Mouse (Mus musculus) neural tube, embryonic 13.5 days (tissue): ENCODE measurements at regions not wholly inside any gene's neighbourhood (a gene's known extent, or its start where the extent isn't known, plus 50 kb on each side); places are given as distances from the start of the nearest gene placed in this dataset.
A peak's percentile ranks its signal among the peaks of the same experiment; 100 is the strongest.

Source experiments
- ATAC-seq: fragments of 200-750 bp; cut with Nextera tagmentation; 2 replicates; pipeline ENCODE4 v1.8.0; 2017; ENCODE audit warnings: low read depth, mild to moderate bottlenecking, moderate TSS enrichment, moderate library complexity
- H3K27ac ChIP-seq: fragments of 300-500 bp; sonication (generic); replicated peaks from 2 replicates; pipeline ENCODE4 v1.5.1; 2015; ENCODE audit warnings: moderate library complexity, mild to moderate bottlenecking, inconsistent platforms
- H3K27me3 ChIP-seq: fragments of 300-500 bp; sonication (generic); 2 replicates; pipeline ENCODE4 v1.6.1; 2015; ENCODE audit warnings: mild to moderate bottlenecking, inconsistent platforms
- H3K36me3 ChIP-seq: fragments of 300-500 bp; sonication (generic); 2 replicates; pipeline ENCODE4 v1.6.1; 2015; ENCODE audit warnings: mild to moderate bottlenecking, inconsistent platforms
- H3K4me1 ChIP-seq: fragments of 300-500 bp; sonication (generic); replicated peaks from 2 replicates; pipeline ENCODE4 v1.6.1; 2015; ENCODE audit warnings: inconsistent platforms
- H3K4me2 ChIP-seq: fragments of 300-500 bp; sonication (generic); 2 replicates; pipeline ENCODE4 v1.6.1; 2015; ENCODE audit warnings: inconsistent platforms, mild to moderate bottlenecking, moderate library complexity
- H3K4me3 ChIP-seq: fragments of 300-500 bp; sonication (generic); 2 replicates; pipeline ENCODE4 v1.5.1; 2015; ENCODE audit warnings: mild to moderate bottlenecking, inconsistent platforms
- H3K9ac ChIP-seq: fragments of 300-500 bp; sonication (generic); 2 replicates; pipeline ENCODE4 v1.6.1; 2015; ENCODE audit warnings: moderate library complexity, mild to moderate bottlenecking, inconsistent platforms
- H3K9me3 ChIP-seq: fragments of 300-500 bp; sonication (generic); 2 replicates; pipeline ENCODE4 v1.6.1; 2016; ENCODE audit warnings: inconsistent platforms
- WGBS: fragments of 180-500 bp; shearing (Covaris S2); methylation state at CpG from one replicate; pipeline ENCODE4 v1.1.7; 2015; 5-methylcytosine and 5-hydroxymethylcytosine counted together

DNA sequence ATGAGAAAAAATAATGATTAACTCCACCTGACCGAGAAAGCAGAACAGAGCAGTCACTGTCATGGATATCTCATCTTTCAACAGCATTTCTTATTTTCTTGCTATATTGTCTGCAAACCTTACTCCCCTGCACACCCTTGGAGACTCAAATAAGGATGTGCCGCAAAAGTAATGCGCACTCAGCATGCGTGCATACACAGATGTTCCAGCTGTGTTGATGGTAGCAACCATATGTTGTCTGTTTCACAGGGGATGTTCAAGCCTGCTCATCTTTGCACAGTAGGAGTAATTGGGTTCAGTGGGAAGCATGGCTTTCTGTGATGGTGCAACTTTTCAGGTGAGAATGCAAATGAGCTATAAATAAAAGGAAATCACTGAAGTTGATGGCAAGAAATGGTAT is 1182.9 kb upstream of the Manea start:
- Histone ChIP-seq H3K4me3 (no peak overlapping the region), H3K27ac (no peak overlapping the region), H3K9me3 (no peaks in the 10 kb centered on the region), H3K27me3 (no peaks in the 10 kb centered on the region), H3K4me2 (no peak overlapping the region), H3K4me1 (no peaks in the 10 kb centered on the region), H3K9ac (no peak overlapping the region), H3K36me3 (no peaks in the 10 kb centered on the region)
- 75% methylated on average over 4 of the region's 4 CpGs for WGBS
- ATAC-seq: no peak

DNA sequence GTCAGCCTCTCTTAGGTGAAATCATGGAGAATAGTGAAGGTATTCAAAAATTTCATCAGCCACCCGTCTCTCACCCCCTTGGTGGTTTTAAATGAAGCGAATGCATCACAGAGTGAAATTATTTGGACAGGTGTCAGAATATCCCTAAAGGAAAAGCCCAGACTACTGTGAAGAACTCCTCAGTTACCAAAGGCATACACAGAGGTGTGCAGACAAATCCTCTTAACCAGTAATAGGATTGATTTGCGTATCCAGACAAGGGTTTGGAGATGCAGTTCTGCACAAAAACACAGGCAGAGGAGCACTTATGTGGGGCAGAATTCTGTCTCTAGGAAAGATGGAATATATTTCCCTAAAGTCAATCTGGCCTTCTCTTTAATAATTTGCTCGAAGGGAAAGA is 1173.6 kb upstream of the Manea start:
- Histone ChIP-seq H3K9ac (no peak overlapping the region), H3K36me3 (no peaks in the 10 kb centered on the region), H3K27ac (no peak overlapping the region), H3K4me2 (no peak overlapping the region), H3K4me1 (no peaks in the 10 kb centered on the region), H3K4me3 (no peak overlapping the region), H3K27me3 (no peaks in the 10 kb centered on the region), H3K9me3 (no peaks in the 10 kb centered on the region)
- no peak for ATAC-seq
- WGBS: 90% methylated on average over 4 of the region's 4 CpGs

DNA sequence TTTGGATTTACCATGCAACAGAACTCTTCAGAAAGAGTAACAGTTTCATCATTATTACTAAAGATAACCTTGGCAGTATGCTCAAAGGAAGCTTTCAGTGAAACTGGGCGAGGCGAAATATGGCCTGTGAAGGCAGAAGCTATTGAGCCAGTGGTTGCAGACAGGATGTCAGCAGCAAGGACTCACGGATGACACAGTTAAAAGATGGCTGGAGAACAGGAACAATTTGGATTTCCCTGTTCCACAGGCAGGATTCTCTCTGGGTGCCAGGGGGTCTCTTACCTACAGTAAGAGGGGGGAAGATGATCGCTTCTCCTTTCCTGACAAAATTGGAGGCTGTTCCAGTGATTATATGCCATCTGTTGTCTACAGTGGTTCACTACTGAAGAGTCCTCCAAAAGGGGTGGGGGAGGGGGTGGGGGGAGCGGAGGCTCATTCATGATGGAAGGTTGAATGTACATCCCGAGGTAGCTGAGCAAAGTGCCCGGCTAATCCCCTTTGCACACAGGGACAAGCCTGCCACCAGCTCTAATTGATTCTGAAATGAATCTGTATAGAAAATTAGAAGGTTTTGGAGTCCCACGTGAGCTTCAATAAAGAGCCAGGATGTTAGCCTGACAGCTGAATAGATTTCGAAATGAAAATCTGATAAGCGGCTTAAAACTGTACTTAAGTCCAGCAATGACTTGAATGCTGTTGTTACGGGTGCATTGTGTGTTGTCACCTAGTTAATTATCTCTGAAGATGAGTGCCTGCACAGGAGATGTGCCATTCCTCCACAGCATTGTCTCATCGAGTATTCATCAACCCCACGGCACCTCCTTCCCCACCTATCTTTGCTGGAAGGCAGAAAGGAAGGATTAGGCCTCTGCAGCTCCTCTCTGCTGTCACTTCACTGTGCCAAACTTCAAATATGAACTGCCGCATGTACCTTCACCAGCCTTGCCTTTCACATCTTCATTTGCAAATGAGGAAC is 1158.4 kb upstream of the Manea start:
- 0 out of 2 replicates have a peak overlapping the region, but pooled peaks have one; percentile 29 for H3K27ac ChIP-seq
- no peak overlapping the region for H3K4me3 ChIP-seq
- no peak for ATAC-seq
- H3K9me3 ChIP-seq: no peaks in the 10 kb centered on the region
- 67% methylated on average over 14 of the region's 14 CpGs for WGBS
- H3K9ac ChIP-seq: no peak overlapping the region
- no peaks in the 10 kb centered on the region for H3K36me3 ChIP-seq
- H3K4me1 ChIP-seq: no peaks in the 10 kb centered on the region
- H3K27me3 ChIP-seq: no peaks in the 10 kb centered on the region
- no peak overlapping the region for H3K4me2 ChIP-seq

DNA sequence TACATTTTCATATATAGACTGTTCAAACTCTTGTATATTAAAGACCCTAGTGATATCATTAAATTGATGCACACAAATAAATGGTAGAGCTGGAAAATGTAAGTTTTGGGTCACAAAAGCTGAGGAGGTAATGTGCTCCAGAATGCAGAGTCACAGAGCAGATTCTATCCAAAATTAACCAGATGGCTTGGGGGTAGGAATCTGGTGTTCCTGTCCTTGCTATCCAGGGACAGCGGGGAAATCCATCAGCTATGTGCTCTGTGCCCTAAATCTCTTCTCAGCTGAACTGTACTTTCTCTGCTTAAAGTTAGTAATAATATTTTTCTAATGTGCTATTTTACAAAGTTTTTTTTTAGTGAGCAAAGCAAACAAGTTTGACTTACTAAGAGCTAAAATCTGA is 1151.2 kb upstream of the Manea start:
- no peak for ATAC-seq
- H3K27me3 ChIP-seq: no peaks in the 10 kb centered on the region
- H3K4me1 ChIP-seq: no peaks in the 10 kb centered on the region
- H3K4me2 ChIP-seq: no peak overlapping the region
- H3K36me3 ChIP-seq: no peaks in the 10 kb centered on the region
- WGBS: 82% methylated on average over 1 of the region's 1 CpGs
- no peak overlapping the region for H3K27ac ChIP-seq
- H3K4me3 ChIP-seq: no peak overlapping the region
- no peak overlapping the region for H3K9ac ChIP-seq
- H3K9me3 ChIP-seq: no peaks in the 10 kb centered on the region

DNA sequence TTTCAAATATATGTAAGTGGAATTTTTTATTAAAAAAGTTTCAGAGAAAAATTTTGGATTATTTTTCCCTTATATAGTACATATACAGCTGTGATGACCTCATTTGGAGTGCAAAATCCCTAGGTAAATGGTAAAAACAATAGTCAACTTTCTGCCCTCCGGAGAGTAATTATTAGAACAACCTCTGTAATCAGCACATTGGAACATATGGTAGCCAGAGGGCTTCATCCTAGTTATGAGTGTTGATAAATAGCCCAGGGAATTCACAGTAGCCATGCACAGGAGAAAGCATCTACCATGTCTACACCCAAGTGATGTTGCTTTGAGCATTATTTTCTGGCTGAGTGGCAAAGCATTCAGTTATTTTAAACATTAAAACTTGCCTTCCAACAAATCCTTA is 1150.6 kb upstream of the Manea start:
- WGBS: 67% methylated on average over 1 of the region's 1 CpGs
- H3K4me1 ChIP-seq: no peaks in the 10 kb centered on the region
- H3K9me3 ChIP-seq: no peaks in the 10 kb centered on the region
- no peak for ATAC-seq
- no peaks in the 10 kb centered on the region for H3K36me3 ChIP-seq
- H3K4me2 ChIP-seq: no peak overlapping the region
- no peaks in the 10 kb centered on the region for H3K27me3 ChIP-seq
- no peak overlapping the region for H3K27ac ChIP-seq
- no peak overlapping the region for H3K9ac ChIP-seq
- H3K4me3 ChIP-seq: no peak overlapping the region

DNA sequence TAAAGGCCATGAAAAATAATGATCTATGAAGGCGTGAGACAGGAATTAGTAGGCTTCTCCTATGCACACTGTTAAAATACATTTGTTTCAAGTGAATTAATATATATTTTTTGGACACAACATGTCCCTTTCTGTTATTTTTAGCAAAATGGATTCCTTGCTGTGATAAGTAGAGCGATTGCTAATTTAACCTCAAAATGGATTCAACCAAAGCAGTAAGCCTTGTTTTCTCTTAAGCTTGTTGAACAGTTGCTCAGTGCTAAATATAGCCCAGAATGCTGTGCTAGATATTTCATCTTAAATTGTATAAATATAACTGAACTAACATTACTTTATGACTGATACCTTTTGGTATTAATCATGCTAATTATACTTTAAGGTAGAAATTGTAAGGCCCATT is 1144.6 kb upstream of the Manea start:
- Histone ChIP-seq H3K9me3 (no peaks in the 10 kb centered on the region), H3K36me3 (no peaks in the 10 kb centered on the region), H3K4me1 (no peaks in the 10 kb centered on the region), H3K4me3 (no peak overlapping the region), H3K27me3 (no peaks in the 10 kb centered on the region), H3K4me2 (no peak overlapping the region), H3K27ac (no peak overlapping the region), H3K9ac (no peak overlapping the region)
- ATAC-seq: no peak
- 91% methylated on average over 2 of the region's 2 CpGs for WGBS

DNA sequence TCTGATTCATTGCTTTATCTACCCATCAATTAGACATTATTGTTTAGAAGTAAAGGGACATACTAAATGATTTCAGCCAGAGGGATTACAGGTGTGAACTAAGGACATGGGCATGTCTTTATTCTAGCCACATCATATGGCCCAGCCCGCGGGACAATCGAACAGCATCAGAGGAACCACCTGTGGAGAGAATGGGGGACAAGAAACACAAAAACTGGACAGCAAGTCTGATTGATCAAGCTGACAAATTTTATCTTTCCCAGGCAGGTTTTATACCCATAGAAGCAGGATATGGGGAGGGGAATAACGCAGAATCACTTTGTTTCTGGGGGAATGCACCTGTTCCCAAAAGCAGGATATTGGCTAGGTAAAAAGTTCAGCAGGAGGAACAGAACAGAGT is 1103.2 kb upstream of the Manea start:
- H3K9ac ChIP-seq: no peak overlapping the region
- H3K4me1 ChIP-seq: no peaks in the 10 kb centered on the region
- no peaks in the 10 kb centered on the region for H3K27me3 ChIP-seq
- no peak for ATAC-seq
- H3K27ac ChIP-seq: no peak overlapping the region
- no peaks in the 10 kb centered on the region for H3K9me3 ChIP-seq
- H3K4me2 ChIP-seq: no peak overlapping the region
- H3K36me3 ChIP-seq: no peaks in the 10 kb centered on the region
- WGBS: 96% methylated on average over 4 of the region's 4 CpGs
- no peak overlapping the region for H3K4me3 ChIP-seq

DNA sequence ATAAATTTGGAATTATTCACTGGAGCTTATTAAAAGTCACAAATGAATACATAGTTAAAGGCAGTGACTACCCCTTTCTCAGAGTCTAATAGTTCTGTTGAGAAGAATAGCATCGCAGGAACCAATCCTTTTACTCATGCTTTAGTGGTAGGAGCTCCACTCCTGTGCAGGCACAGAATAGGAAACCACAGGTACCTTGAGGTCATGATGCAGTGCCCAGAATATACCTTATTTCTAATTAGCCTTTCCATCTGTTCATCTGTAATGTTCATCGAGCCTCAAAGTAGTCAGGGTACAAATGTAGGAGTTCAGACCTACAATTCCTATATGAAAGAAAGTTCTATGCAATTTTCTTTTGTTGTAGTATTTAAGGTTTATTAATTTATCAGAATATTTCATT is 1099.6 kb upstream of the Manea start:
- 91% methylated on average over 2 of the region's 2 CpGs for WGBS
- H3K27ac ChIP-seq: no peak overlapping the region
- ATAC-seq: no peak
- H3K4me2 ChIP-seq: no peak overlapping the region
- no peak overlapping the region for H3K9ac ChIP-seq
- H3K9me3 ChIP-seq: no peaks in the 10 kb centered on the region
- H3K36me3 ChIP-seq: no peaks in the 10 kb centered on the region
- no peaks in the 10 kb centered on the region for H3K4me1 ChIP-seq
- no peaks in the 10 kb centered on the region for H3K27me3 ChIP-seq
- H3K4me3 ChIP-seq: no peak overlapping the region

DNA sequence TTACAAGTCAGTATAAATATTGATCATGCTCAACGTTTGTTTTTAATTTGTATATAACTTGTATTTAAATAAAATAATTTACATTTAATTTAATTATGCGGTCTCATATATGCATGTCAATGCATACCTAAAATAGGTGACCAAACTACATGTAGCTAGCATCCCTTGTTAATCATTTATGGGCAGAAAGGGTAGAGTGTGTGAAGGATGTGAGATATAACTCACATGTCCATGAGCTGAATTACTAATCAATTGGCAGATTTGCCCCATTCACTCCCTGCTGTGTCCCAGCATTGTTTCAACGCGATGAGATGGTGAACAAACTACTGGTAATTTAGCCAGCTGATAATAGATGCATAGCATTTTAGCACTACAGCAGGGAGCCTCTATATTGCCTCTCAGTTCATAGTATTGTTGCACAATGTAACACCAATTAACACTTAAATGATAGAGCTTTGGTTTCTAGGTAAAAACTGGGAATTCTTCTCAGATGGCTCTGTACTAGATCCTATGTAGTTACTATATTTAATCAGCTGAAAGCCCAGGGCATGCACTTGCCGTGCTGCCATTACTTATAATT is 1082.6 kb upstream of the Manea start:
- no peak overlapping the region for H3K4me2 ChIP-seq
- H3K27me3 ChIP-seq: no peaks in the 10 kb centered on the region
- no peak overlapping the region for H3K4me3 ChIP-seq
- H3K4me1 ChIP-seq: no peaks in the 10 kb centered on the region; the same call in 1 of the 2 replicates
- H3K9ac ChIP-seq: no peak overlapping the region
- no peaks in the 10 kb centered on the region for H3K9me3 ChIP-seq
- no peaks in the 10 kb centered on the region for H3K36me3 ChIP-seq
- peak; percentile 84 for ATAC-seq
- no peak overlapping the region for H3K27ac ChIP-seq
- 47% methylated on average over 5 of the region's 5 CpGs for WGBS

DNA sequence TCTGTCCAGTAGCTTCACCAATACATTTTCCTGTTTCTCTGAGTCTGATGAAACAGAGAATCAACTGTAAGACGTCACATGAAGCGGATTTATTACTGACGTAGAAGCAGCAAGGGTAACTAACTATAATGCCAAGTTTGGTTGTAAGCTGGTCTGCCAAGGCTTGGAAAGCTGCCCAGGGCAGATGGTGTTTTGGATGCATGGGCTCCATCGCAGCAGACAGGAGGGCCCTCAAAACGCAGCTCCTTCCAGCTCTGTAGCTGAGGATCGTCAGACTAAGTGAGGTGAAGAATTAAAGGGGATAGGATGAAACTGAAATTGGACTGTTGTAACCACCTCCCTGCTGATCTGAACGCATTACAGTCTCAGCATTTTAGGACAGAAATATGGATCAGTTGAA is 1079.2 kb upstream of the Manea start:
- H3K4me2 ChIP-seq: no peak overlapping the region
- H3K9ac ChIP-seq: no peak overlapping the region
- WGBS: 71% methylated on average over 7 of the region's 7 CpGs
- H3K27me3 ChIP-seq: no peaks in the 10 kb centered on the region
- H3K4me3 ChIP-seq: no peak overlapping the region
- H3K27ac ChIP-seq: no peak overlapping the region
- no peaks in the 10 kb centered on the region for H3K36me3 ChIP-seq
- no peaks in the 10 kb centered on the region for H3K9me3 ChIP-seq
- ATAC-seq: no peak
- no peaks in the 10 kb centered on the region; the same call in 1 of the 2 replicates for H3K4me1 ChIP-seq

DNA sequence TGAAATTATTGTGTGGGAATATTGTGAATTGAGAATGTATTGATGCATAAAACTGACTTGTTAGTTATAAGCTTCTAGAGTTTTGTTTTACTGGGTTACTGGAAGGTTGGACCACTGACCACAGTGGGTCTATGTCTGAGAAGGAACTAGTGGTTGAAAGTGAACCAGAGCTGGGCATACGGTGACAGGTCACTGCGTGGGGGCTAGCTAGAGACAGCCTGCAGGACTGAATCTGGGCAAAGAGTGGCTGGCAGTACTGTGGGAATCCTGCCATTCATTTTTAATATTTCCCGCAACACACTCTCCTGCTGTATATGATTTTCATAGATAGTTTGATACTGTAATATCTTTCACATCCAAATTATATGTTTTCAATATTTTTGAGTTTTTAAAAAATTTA is 1077.2 kb upstream of the Manea start:
- no peak overlapping the region for H3K4me3 ChIP-seq
- no peak overlapping the region for H3K27ac ChIP-seq
- ATAC-seq: no peak
- no peak overlapping the region for H3K4me2 ChIP-seq
- no peak overlapping the region for H3K9ac ChIP-seq
- H3K36me3 ChIP-seq: no peaks in the 10 kb centered on the region
- no peaks in the 10 kb centered on the region for H3K4me1 ChIP-seq
- no peaks in the 10 kb centered on the region for H3K9me3 ChIP-seq
- no peaks in the 10 kb centered on the region for H3K27me3 ChIP-seq
- WGBS: 95% methylated on average over 3 of the region's 3 CpGs

DNA sequence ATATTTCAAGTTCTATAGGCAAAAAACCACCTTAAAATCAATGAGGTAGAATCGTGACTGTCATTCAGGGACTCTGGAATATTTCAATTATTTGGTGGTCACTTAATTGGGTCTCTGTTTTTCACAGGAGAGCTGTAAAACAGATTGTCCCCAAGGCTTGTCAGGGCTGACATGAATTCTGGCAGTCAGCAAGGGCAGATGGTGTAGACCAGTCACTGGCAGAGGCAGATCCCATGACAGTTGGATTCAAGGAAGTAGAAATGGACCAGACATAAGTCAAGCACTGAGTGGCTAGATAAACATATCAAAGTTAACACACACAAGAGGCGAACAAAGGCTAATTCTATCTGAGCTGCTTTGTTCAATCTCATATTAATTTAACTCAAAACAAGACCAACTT is 1071.8 kb upstream of the Manea start:
- ATAC-seq: no peak
- 77% methylated on average over 2 of the region's 2 CpGs for WGBS

More for the DNA sequence above, 1071.8 kb upstream of the Manea start:
- H3K4me3 ChIP-seq: no peak overlapping the region
- no peaks in the 10 kb centered on the region for H3K36me3 ChIP-seq
- H3K27ac ChIP-seq: no peak overlapping the region
- H3K4me2 ChIP-seq: no peak overlapping the region
- no peaks in the 10 kb centered on the region for H3K4me1 ChIP-seq
- H3K9ac ChIP-seq: no peak overlapping the region
- no peaks in the 10 kb centered on the region for H3K9me3 ChIP-seq
- H3K27me3 ChIP-seq: no peaks in the 10 kb centered on the region
